Mouse (Mus musculus): ENCODE results near the gene Pnlip. TPM values are rescaled to one million over a fixed set of nuclear protein-coding genes. Genes with fewer than 3 reads are reported as not detected.

Pnlip gene
- polyA plus RNA-seq, 1 experiment from 2014 or later: not detected

Other genes with a start within 250 kb of the Pnlip start
- gene Gfra1, start 196.6 kb upstream of the Pnlip start, polyA plus RNA-seq (2014; fragmentation: Nextera tagmentation; extraction: Ambion mirVana): 3.8 and 4.3 TPM in 2 replicates
- not detected in 2 replicates for gene Ccdc172, start 140.5 kb upstream of the Pnlip start, polyA plus RNA-seq (2014; fragmentation: Nextera tagmentation; extraction: Ambion mirVana)
- gene Pnliprp1, start 76.4 kb downstream of the Pnlip start, polyA plus RNA-seq (2014; fragmentation: Nextera tagmentation; extraction: Ambion mirVana): 0.37 TPM in 1 of 2 replicates, not detected in the other
- 0.26 TPM in 1 of 2 replicates, not detected in the other for gene Pnliprp2, start 107.2 kb downstream of the Pnlip start, polyA plus RNA-seq (2014; fragmentation: Nextera tagmentation; extraction: Ambion mirVana)
- not detected in 2 replicates for gene 1700019N19Rik, start 142.0 kb downstream of the Pnlip start, polyA plus RNA-seq (2014; fragmentation: Nextera tagmentation; extraction: Ambion mirVana)

Data from heart, embryonic 11.5 days (tissue).